Mouse (Mus musculus): ENCODE measurements around the gene Kif9. TPM values are rescaled to one million over a fixed set of nuclear protein-coding genes. Genes with fewer than 3 reads are reported as not detected.

Kif9 gene
- polyA plus RNA-seq, 1 experiment: 2.2 TPM

DNA sequence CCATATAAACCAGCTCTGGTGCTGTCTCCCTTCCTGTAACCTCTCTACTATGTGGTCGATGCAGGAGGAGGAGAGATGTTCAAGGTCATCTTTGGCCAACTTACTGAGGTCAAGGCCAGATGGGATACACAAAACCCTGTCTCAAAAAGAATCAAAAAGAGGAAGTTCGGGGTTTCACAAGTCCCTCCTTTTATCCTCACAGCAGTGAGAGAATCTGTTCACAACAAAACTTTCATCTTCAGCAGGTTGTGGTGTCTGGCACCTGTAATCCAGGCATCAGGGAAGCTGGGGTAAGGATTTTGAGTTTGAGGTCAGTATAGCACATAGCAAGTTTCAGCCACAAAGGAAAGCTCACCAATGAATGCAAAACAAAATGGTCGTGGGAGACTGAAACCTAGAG lies 53.9 kb downstream of the Kif9 start:
- TF ChIP-seq CTCF (IDR thresholded peaks at IDR 0.05; ENCODE audit: borderline replicate concordance, insufficient read depth, low read depth, low read length) (no peak), POLR2A (IDR thresholded peaks at IDR 0.05; ENCODE audit: borderline replicate concordance, insufficient read depth, low read length) (no peak)
- Histone ChIP-seq H3K4me1 (ENCODE audit: control insufficient read depth, insufficient read depth, low read length) (no peaks in the 10 kb centered on the region; the same call in 1 of the 2 replicates), H3K27ac (ENCODE audit: insufficient read depth, low read length) (no peak overlapping the region), H3K4me3 (replicated peaks; ENCODE audit: insufficient read depth, low read depth, low read length) (no peak overlapping the region), H3K27me3 (ENCODE audit: control insufficient read depth, insufficient read depth, low read length) (no peaks in the 10 kb centered on the region)
- WGBS: 77% methylated on average over 3 of the region's 3 CpGs
- DNase-seq: no peak

DNA sequence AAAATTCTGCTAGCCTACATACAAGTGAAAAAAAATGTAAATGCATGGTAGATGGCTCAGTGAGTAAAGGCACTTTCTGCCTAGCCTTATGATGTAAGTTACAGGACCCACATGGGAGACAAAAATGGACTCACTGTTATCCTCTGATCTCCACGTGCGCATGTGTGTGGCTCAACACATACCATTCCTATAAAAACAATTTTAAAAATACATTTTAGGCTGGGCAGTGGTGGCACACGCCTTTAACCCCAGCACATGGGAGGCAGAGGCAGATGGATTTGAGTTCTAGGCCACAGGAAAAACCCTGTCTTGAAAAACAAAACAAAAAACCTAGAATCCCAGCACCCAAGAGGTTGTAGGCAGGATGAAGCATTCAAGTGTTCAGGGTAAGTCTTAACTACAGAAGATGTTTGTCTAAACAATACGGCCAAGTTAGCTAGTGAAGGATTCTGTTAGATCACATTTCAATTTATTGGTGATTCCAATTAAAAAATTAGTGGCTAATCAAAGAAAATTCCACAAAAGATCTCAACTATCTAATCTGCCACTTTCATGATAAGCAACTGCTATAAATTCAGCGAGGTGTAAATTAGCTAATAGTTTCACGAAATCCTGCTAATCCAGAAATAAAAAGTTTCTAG lies 54.5 kb downstream of the Kif9 start:
- no peak for TF ChIP-seq POLR2A (IDR thresholded peaks at IDR 0.05; ENCODE audit: borderline replicate concordance, insufficient read depth, low read length)
- TF ChIP-seq CTCF (IDR thresholded peaks at IDR 0.05; ENCODE audit: borderline replicate concordance, insufficient read depth, low read depth, low read length): no peak
- no peak overlapping the region for H3K4me3 ChIP-seq (replicated peaks; ENCODE audit: insufficient read depth, low read depth, low read length)
- H3K4me1 ChIP-seq (ENCODE audit: control insufficient read depth, insufficient read depth, low read length): no peaks in the 10 kb centered on the region; the same call in 1 of the 2 replicates
- DNase-seq: no peak
- H3K27me3 ChIP-seq (ENCODE audit: control insufficient read depth, insufficient read depth, low read length): no peaks in the 10 kb centered on the region
- no peak overlapping the region for H3K27ac ChIP-seq (ENCODE audit: insufficient read depth, low read length)
- 35% methylated on average over 6 of the region's 6 CpGs for WGBS

DNA sequence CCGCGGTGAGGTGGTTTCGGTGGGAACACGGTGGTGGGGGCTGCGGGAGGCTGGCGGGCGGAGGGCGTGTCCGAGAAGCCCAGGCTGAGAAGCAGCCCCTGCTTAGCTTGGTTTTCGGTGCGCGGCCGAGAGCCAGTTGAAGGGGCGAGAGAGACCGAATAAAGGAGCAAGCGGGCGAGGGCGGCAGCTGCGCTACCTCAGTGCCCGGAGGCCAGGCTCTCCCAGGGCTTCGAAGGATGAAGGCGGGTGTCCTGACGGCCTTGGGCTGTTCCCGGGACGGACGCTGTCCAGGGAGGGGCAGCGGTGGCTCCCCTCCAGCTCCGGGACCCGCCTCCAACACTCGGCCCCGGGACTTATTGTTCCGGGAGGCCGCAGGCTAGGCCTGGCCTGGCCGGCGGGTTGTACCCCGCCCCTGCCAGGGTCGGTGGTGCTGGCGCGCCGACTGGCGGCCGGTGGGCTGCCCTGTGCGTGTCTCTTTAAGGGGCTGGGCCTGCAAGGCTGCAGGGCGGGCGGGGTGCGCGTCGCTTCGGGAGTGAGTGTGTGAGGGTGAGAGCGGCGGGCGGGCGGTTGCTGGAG lies 55.2 kb downstream of the Kif9 start:
- peak; percentile 94 to 96 for DNase-seq
- under 1% methylated on average over 51 of the region's 53 CpGs for WGBS
- no peaks in the 10 kb centered on the region; the same call in 1 of the 2 replicates for H3K4me1 ChIP-seq (ENCODE audit: control insufficient read depth, insufficient read depth, low read length)
- peak overlapping the region; percentile 94 for H3K27ac ChIP-seq (ENCODE audit: insufficient read depth, low read length)
- peak overlapping the region; percentile 64 for H3K4me3 ChIP-seq (replicated peaks; ENCODE audit: insufficient read depth, low read depth, low read length)
- peak; percentile 39 for TF ChIP-seq POLR2A (IDR thresholded peaks at IDR 0.05; ENCODE audit: borderline replicate concordance, insufficient read depth, low read length)
- peak; percentile 51 for TF ChIP-seq CTCF (IDR thresholded peaks at IDR 0.05; ENCODE audit: borderline replicate concordance, insufficient read depth, low read depth, low read length)
- no peaks in the 10 kb centered on the region for H3K27me3 ChIP-seq (ENCODE audit: control insufficient read depth, insufficient read depth, low read length)

DNA sequence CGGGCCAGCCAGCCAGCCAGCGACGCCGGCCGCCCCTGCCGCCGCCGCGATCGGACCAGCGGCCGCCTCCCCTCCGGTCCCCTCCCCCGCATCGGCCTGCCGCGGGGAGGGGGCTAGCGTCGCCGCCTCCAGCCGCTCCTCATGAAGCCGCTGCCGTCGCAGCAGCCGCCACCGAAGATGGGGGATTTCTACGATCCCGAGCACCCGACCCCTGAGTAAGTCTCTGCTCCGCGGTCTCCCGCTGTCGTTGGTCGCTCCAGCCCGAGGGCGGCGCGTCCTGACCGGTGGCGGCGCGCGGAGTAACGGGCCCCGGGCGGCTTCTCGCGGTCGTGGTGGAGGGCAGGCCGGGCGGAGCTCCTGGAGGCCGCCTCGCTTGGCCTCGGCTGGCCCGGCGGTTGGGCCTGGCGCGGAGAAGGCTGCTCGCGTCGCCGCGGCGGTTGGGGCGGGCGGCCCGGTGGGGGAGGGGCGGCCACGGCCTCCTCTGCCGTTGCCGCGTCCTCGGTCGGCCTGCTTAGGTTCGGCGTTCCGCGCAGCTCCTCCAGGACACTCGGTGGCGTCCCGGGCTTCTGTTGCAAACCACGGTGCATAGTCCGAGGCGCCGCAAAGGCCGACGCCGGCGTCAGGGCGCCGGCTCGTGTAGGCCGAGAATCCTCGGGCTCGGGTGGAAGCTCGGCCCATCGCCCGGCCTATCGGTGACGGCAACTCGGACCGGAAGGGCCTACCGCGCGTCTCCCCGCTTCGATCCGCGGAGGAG lies 56.0 kb downstream of the Kif9 start, which contains the start of gene Setd2:
Gene Setd2, plus strand, starts transcription at position 60 of the 754 bp plus-strand sequence.
- Histone ChIP-seq H3K4me1 (ENCODE audit: control insufficient read depth, insufficient read depth, low read length) (no peaks in the 10 kb centered on the region; the same call in 1 of the 2 replicates), H3K27ac (ENCODE audit: insufficient read depth, low read length) (peak within 1 kb of the TSS; percentile 94), H3K27me3 (ENCODE audit: control insufficient read depth, insufficient read depth, low read length) (no peaks in the 10 kb centered on the region), H3K4me3 (replicated peaks; ENCODE audit: insufficient read depth, low read depth, low read length) (peak within 1 kb of the TSS; percentile 74)
- peak; percentile 77 to 86 for DNase-seq
- WGBS: under 1% methylated on average over 104 of the region's 109 CpGs
- no peak for TF ChIP-seq POLR2A (IDR thresholded peaks at IDR 0.05; ENCODE audit: borderline replicate concordance, insufficient read depth, low read length)
- no peak for TF ChIP-seq CTCF (IDR thresholded peaks at IDR 0.05; ENCODE audit: borderline replicate concordance, insufficient read depth, low read depth, low read length)

DNA sequence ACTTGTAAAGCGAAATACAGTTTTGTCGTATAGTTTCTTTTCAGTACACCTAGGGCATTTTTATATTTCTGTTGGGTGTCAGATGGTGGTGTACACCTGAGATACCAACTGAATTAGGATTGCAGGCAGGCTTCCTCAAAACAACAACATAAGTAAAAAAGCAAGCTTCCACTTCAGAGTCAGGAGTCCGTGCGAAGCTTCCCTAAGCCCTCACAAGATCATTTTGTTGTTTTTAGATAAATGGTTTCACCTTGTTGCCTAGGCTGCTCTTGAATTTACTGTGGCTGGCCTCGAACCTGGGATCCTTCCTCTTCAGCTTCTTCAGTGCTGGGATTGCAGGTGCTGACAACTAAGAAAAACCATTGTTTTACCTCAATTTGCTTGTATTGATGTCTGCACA lies 56.9 kb downstream of the Kif9 start:
- TF ChIP-seq POLR2A (IDR thresholded peaks at IDR 0.05; ENCODE audit: borderline replicate concordance, insufficient read depth, low read length) (no peak), CTCF (IDR thresholded peaks at IDR 0.05; ENCODE audit: borderline replicate concordance, insufficient read depth, low read depth, low read length) (no peak)
- H3K4me3 ChIP-seq (replicated peaks; ENCODE audit: insufficient read depth, low read depth, low read length): peak overlapping the region; percentile 74
- no peak for DNase-seq
- H3K27me3 ChIP-seq (ENCODE audit: control insufficient read depth, insufficient read depth, low read length): no peaks in the 10 kb centered on the region
- no peak overlapping the region for H3K27ac ChIP-seq (ENCODE audit: insufficient read depth, low read length)
- 21% methylated on average over 5 of the region's 5 CpGs for WGBS
- H3K4me1 ChIP-seq (ENCODE audit: control insufficient read depth, insufficient read depth, low read length): no peaks in the 10 kb centered on the region; the same call in 1 of the 2 replicates

DNA sequence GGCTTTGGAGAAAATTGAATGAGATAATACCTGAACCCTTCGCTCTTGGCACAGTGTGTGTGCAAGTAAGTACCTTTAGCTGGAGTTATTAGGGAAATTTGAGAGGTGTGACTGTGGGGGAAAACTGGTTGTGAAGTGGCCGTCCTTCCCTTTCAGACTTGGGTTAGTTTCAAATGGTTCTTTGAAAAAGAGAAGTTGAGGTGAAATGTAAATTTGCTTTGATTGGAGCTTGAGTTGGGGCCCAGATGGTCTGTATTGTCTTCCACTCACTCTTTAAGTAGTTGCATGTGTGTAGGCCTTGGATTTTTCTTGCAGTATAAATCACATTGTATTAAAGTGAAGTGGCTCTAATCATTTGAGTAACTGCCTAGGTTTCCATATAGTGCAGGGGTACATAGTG lies 58.4 kb downstream of the Kif9 start:
- TF ChIP-seq CTCF (IDR thresholded peaks at IDR 0.05; ENCODE audit: borderline replicate concordance, insufficient read depth, low read depth, low read length) (no peak), POLR2A (IDR thresholded peaks at IDR 0.05; ENCODE audit: borderline replicate concordance, insufficient read depth, low read length) (no peak)
- H3K4me1 ChIP-seq (ENCODE audit: control insufficient read depth, insufficient read depth, low read length): no peaks in the 10 kb centered on the region; the same call in 1 of the 2 replicates
- H3K27ac ChIP-seq (ENCODE audit: insufficient read depth, low read length): no peak overlapping the region
- 68% methylated on average over 2 of the region's 2 CpGs for WGBS
- no peak for DNase-seq
- no peaks in the 10 kb centered on the region for H3K27me3 ChIP-seq (ENCODE audit: control insufficient read depth, insufficient read depth, low read length)
- no peak overlapping the region for H3K4me3 ChIP-seq (replicated peaks; ENCODE audit: insufficient read depth, low read depth, low read length)

DNA sequence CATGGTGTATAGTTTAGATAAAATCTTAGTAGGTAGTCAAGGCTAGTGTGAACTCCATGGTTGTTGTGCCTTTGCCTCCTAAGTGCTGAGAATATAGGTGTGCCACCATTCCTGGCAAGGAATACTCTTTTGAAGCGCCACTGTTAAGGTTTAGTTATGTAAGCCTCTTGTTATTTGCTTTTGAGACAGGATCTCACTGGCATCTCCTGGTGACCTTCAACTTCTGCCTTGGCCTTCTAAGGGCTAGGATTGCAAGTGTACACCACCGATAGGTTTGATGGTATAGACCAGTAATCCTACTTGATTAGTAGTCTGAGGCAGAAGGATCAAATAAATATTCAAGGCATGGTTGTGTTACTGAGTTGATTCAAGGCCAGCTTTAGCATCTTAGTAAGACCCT lies 59.9 kb downstream of the Kif9 start:
- WGBS: 56% methylated on average over 2 of the region's 2 CpGs
- DNase-seq: no peak
- TF ChIP-seq CTCF (IDR thresholded peaks at IDR 0.05; ENCODE audit: borderline replicate concordance, insufficient read depth, low read depth, low read length): no peak
- no peak for TF ChIP-seq POLR2A (IDR thresholded peaks at IDR 0.05; ENCODE audit: borderline replicate concordance, insufficient read depth, low read length)
- no peaks in the 10 kb centered on the region; the same call in 1 of the 2 replicates for H3K4me1 ChIP-seq (ENCODE audit: control insufficient read depth, insufficient read depth, low read length)
- H3K27ac ChIP-seq (ENCODE audit: insufficient read depth, low read length): no peak overlapping the region
- no peak overlapping the region for H3K4me3 ChIP-seq (replicated peaks; ENCODE audit: insufficient read depth, low read depth, low read length)
- H3K27me3 ChIP-seq (ENCODE audit: control insufficient read depth, insufficient read depth, low read length): no peaks in the 10 kb centered on the region
